Mouse (Mus musculus): ENCODE results near the gene Afmid.

DNA sequence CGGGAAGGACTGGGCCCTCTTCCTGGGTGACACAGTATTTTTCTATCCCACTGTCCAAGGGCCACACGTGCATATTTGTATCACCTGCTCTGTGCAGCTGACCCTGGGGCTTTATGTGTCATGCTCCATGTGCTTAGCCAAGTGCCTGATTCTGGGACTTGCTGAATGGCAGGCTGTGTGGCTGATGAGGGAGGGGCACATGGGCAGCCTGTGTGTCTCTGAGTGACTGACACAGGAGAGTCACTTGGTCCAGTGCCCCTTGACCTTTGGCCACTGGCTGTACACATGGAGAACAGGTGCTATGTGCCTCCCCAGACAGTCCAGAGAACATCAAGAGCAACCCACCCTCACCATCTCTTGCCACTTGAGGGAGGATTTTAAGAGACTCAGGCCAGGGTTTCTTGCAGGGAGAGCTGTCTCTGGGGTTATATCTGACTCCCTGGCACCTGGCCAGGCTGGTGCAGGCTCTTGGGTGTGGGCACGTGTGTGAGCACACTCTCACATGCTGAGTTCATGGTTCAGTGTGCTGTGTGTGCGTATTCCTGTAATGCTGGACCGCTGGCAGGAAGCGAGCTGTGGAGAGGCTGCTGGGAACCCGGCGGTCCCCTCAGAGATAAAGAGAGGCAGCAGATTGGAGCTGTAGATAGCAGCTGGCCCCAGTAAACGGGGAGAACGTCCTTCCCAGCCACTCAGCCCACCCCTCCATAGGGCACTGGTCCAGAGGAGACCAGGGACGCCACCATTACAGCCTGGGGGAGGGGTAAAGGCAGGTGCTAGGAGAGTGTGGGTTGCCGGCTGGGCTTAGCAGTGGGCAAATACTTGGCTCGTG lies 52.4 kb downstream of the Afmid start:
- no peak for TF ChIP-seq EP300 (IDR thresholded peaks at IDR 0.05; ENCODE audit: low read depth)
- TF ChIP-seq CTCF (IDR thresholded peaks at IDR 0.05; ENCODE audit: low read depth) = no peak
